Mouse (Mus musculus) heart, adult 2 months (tissue): ENCODE measurements around the gene Hs1bp3. TPM values are rescaled to one million over a fixed set of nuclear protein-coding genes. Genes with fewer than 3 reads are reported as not detected.

Source experiments
- DNase-seq, 2 experiments: peaks; one replicate each; pipeline ENCODE4 v3.0.0; 2021
- H3K27ac ChIP-seq: fragments of 200-600 bp; 2 replicates; pipeline ENCODE4 v1.8.1; 2022
- H3K27me3 ChIP-seq: fragments of 200-500 bp; 2 replicates; pipeline ENCODE4 v1.6.1; 2012; ENCODE audit warnings: mild to moderate bottlenecking, low read length, inconsistent platforms, mixed read lengths; ENCODE audit not compliant: control insufficient read depth, insufficient read depth
- H3K36me3 ChIP-seq: fragments of 200-500 bp; 2 replicates; pipeline ENCODE4 v1.6.1; 2012; ENCODE audit warnings: low read length, inconsistent platforms; ENCODE audit not compliant: control insufficient read depth, insufficient read depth
- H3K4me1 ChIP-seq: fragments of 200-500 bp; 2 replicates; pipeline ENCODE4 v1.6.1; 2011; ENCODE audit warnings: low read length; ENCODE audit not compliant: control insufficient read depth, insufficient read depth
- H3K4me3 ChIP-seq: fragments of 200-600 bp; 2 replicates; pipeline ENCODE4 v1.8.1; 2022
- H3K79me2 ChIP-seq: fragments of 200-500 bp; replicated peaks from 2 replicates; pipeline ENCODE4 v1.6.1; 2012; ENCODE audit warnings: mild to moderate bottlenecking, inconsistent platforms, low read length, moderate library complexity, mixed read lengths; ENCODE audit not compliant: control insufficient read depth, insufficient read depth
- H3K9ac ChIP-seq: fragments of 200-500 bp; 2 replicates; pipeline ENCODE4 v1.6.1; 2012; ENCODE audit warnings: low read depth, mild to moderate bottlenecking, control low read depth, inconsistent platforms, low read length, mixed read lengths
- CTCF ChIP-seq: fragments of 200-600 bp; IDR thresholded peaks from 2 replicates; pipeline ENCODE4 v1.8.1; 2022; ENCODE audit warnings: antibody characterized with exemption, mild to moderate bottlenecking, moderate library complexity
- EP300 ChIP-seq: fragments of 200-500 bp; IDR thresholded peaks from 2 replicates; pipeline ENCODE4 v1.6.1; 2011; ENCODE audit warnings: low read depth, low read length, control low read depth; ENCODE audit not compliant: insufficient read depth
- POLR2A ChIP-seq: fragments of 200-500 bp; IDR thresholded peaks from 2 replicates; pipeline ENCODE4 v1.6.1; 2011; ENCODE audit warnings: mild to moderate bottlenecking, low read depth, low read length, control low read depth; ENCODE audit not compliant: insufficient read depth
- WGBS: fragments of 180-500 bp; shearing (Covaris S2); methylation state at CpG from one replicate; pipeline ENCODE4 v1.1.7; 2018; 5-methylcytosine and 5-hydroxymethylcytosine counted together
- intact Hi-C: fragments of 180-260 bp; cut with DNase I; formaldehyde crosslinking; loops from one replicate; pipeline ENCODE4 v1.15.1; 2025
- polyA plus RNA-seq: library from polyadenylated mRNA; depleted of rRNA; stranded (reverse); fragments of >200 nt; gene quantifications from 2 replicates; pipeline ENCODE4 v1.2.3, GENCODE M21; 2012
- total RNA-seq, 2 experiments: library from RNA; stranded (reverse); gene quantifications; 2 replicates each; pipeline ENCODE4 v1.2.3; 2021

Gene Hs1bp3
- total and polyA plus RNA-seq, 3 experiments = 12.7 to 17.3 (median 13.8) TPM

GRCm38 (mm10) chr12:8339591-8340319 lies 26.5 kb downstream of the Hs1bp3 start:
- H3K27ac ChIP-seq = no peak overlapping the region
- H3K36me3 ChIP-seq = no peaks in the 10 kb centered on the region

GRCm38 (mm10) chr12:8341008-8341407 lies 27.8 kb downstream of the Hs1bp3 start:
- Histone ChIP-seq H3K4me3 (no peak overlapping the region), H3K79me2 (no peaks in the 10 kb centered on the region), H3K27ac (no peak overlapping the region), H3K36me3 (no peaks in the 10 kb centered on the region; the same call in 1 of the 2 replicates), H3K4me1 (peaks cover 17% of the 10 kb centered on the region), H3K9ac (no peak overlapping the region), H3K27me3 (no peaks in the 10 kb centered on the region)
- TF ChIP-seq EP300 = no peak
- no peak for TF ChIP-seq POLR2A
- no peak for TF ChIP-seq CTCF
- 76% methylated on average over 6 of the region's 6 CpGs for WGBS
- intact Hi-C loops = no loop called here
- no peak for DNase-seq

More at GRCm38 (mm10) chr12:8339591-8340319, 26.5 kb downstream of the Hs1bp3 start:
- DNase-seq = no peak
- Histone ChIP-seq H3K9ac (no peak overlapping the region), H3K4me1 (peaks cover 10% of the 10 kb centered on the region), H3K79me2 (no peaks in the 10 kb centered on the region), H3K4me3 (no peak overlapping the region), H3K27me3 (no peaks in the 10 kb centered on the region)
- TF ChIP-seq POLR2A (no peak), CTCF (no peak), EP300 (no peak)
- WGBS = 60% methylated on average over 13 of the region's 13 CpGs
- intact Hi-C loops = no loop called here

GRCm38 (mm10) chr12:8343381-8343780 lies 30.1 kb downstream of the Hs1bp3 start:
- no peak overlapping the region for H3K9ac ChIP-seq
- no peak overlapping the region for H3K27ac ChIP-seq
- intact Hi-C loops = no loop called here
- H3K4me1 ChIP-seq = peaks cover 29% of the 10 kb centered on the region
- no peak for TF ChIP-seq EP300
- no peak for TF ChIP-seq POLR2A
- no peak for TF ChIP-seq CTCF
- no peaks in the 10 kb centered on the region for H3K79me2 ChIP-seq
- no peak overlapping the region for H3K4me3 ChIP-seq
- no peak for DNase-seq
- H3K27me3 ChIP-seq = no peaks in the 10 kb centered on the region
- 95% methylated on average over 3 of the region's 3 CpGs for WGBS
- H3K36me3 ChIP-seq = no peaks in the 10 kb centered on the region; the same call in 1 of the 2 replicates

DNA sequence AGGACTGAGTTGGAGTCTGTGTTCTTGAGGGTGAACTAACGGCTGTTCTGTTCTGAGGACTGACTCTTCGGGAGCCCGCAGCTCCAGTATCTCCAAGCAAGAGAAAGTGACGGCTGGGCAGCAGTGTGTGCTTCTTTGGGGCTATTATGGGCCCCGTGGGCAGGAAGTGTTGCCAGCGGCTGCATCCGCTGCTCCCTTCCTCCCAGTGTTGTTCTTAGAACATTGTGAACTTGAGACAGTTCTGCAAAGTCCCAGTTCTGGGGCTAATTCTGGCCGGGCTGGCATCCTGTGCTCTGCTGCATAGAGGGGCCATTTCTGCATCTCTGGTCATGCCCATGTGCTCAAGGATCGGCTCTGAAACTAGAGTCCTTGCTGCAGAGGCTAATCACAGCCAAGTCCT lies 31.7 kb downstream of the Hs1bp3 start:
- H3K27me3 ChIP-seq = no peaks in the 10 kb centered on the region
- peak; percentile 63 for TF ChIP-seq POLR2A
- TF ChIP-seq CTCF = no peak
- TF ChIP-seq EP300 = peak; percentile 96
- H3K4me1 ChIP-seq = peaks cover 39% of the 10 kb centered on the region
- 12% methylated on average over 9 of the region's 9 CpGs for WGBS
- intact Hi-C loops = no loop called here
- H3K9ac ChIP-seq = peak overlapping the region; percentile 39
- H3K79me2 ChIP-seq = no peaks in the 10 kb centered on the region
- no peaks in the 10 kb centered on the region; the same call in 1 of the 2 replicates for H3K36me3 ChIP-seq
- peak overlapping the region; percentile 80 for H3K27ac ChIP-seq
- peak; percentile 70 to 79 for DNase-seq
- H3K4me3 ChIP-seq = no peak overlapping the region

- DNase-seq = no peak
- intact Hi-C loops = no loop called here
- Histone ChIP-seq H3K79me2 (no peaks in the 10 kb centered on the region), H3K27ac (peak overlapping the region; percentile 80), H3K9ac (peak overlapping the region; percentile 1), H3K4me3 (no peak overlapping the region), H3K4me1 (peaks cover 42% of the 10 kb centered on the region), H3K27me3 (no peaks in the 10 kb centered on the region), H3K36me3 (peaks cover under 1% of the 10 kb centered on the region; the same call in 1 of the 2 replicates)
- 94% methylated on average over 5 of the region's 5 CpGs for WGBS
- no peak for TF ChIP-seq CTCF
- no peak for TF ChIP-seq POLR2A
- TF ChIP-seq EP300 = no peak
Measured at GRCm38 (mm10) chr12:8345539-8345938, 32.3 kb downstream of the Hs1bp3 start.
